Mouse (Mus musculus) ES-E14 (cell line): ENCODE data around the gene Gstp3.

Experiments
- HCFC1 ChIP-seq: IDR thresholded peaks from 2 replicates; pipeline ENCODE4 v1.6.1; 2012; ENCODE audit warnings: low read length, inconsistent platforms, borderline replicate concordance; ENCODE audit not compliant: insufficient read depth
- ZC3H11A ChIP-seq: IDR thresholded peaks from 2 replicates; pipeline ENCODE4 v1.6.1; 2012; ENCODE audit warnings: low read depth, mild to moderate bottlenecking, inconsistent platforms, low read length, borderline replicate concordance

DNA sequence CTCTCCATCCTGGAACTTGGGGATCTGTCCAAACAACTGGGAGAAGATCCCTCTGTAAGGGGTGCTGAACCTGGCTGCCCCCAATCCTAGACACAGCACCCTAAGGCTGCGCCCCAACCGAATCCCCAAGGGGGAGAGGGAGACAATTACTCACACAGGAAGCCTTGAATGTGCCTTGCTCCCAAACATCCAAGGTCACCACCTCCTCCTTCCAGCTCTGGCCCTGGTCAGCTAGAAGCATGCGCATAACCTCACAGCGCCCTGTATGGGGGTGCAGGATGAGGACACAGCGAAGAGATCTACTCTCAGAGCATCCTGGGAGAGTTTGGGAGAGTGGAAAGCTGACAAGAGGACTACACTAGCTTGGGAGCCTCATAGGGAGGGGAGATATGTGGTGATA is 788 bp downstream of the Gstp3 start:
- TF ChIP-seq ZC3H11A, result no peak
- TF ChIP-seq HCFC1, result no peak
